Mouse (Mus musculus): ENCODE data around the gene Lrrc31.

- TF ChIP-seq POLR2A (IDR thresholded peaks at IDR 0.05; ENCODE audit: borderline replicate concordance, low read depth, low read length) (no peak), CTCF (IDR thresholded peaks at IDR 0.05; ENCODE audit: low read depth, low read length) (no peak)
Measured at GRCm38 (mm10) chr3:30741306-30741705, 41.7 kb upstream of the Lrrc31 start.

All from bone marrow macrophage, adult 2 months (primary cell).